Mouse (Mus musculus) heart, embryonic 13.5 days (tissue): ENCODE data around the gene Tha1. TPM values are rescaled to one million over a fixed set of nuclear protein-coding genes. Genes with fewer than 3 reads are reported as not detected.
A peak's percentile ranks its signal among the peaks of the same experiment; 100 is the strongest.

Source experiments
- ATAC-seq: fragments of 200-750 bp; cut with Nextera tagmentation; 2 replicates; pipeline ENCODE4 v1.8.0; 2017; ENCODE audit warnings: moderate TSS enrichment; ENCODE audit not compliant: insufficient number of reproducible peaks, low FRiP score, low TSS enrichment; ENCODE audit errors: extremely low read depth
- H3K27ac ChIP-seq: fragments of 300-500 bp; sonication (generic); replicated peaks from 2 replicates; pipeline ENCODE4 v1.5.1; 2015; ENCODE audit warnings: moderate library complexity, mild to moderate bottlenecking, inconsistent platforms
- H3K27me3 ChIP-seq: fragments of 300-500 bp; sonication (generic); replicated peaks from 2 replicates; pipeline ENCODE4 v1.6.1; 2015; ENCODE audit warnings: mild to moderate bottlenecking, inconsistent platforms
- H3K36me3 ChIP-seq: fragments of 300-500 bp; sonication (generic); 2 replicates; pipeline ENCODE4 v1.6.1; 2015; ENCODE audit warnings: mild to moderate bottlenecking, inconsistent platforms
- H3K4me1 ChIP-seq: fragments of 300-500 bp; sonication (generic); 2 replicates; pipeline ENCODE4 v1.6.1; 2015; ENCODE audit warnings: inconsistent platforms
- H3K4me2 ChIP-seq: fragments of 300-500 bp; sonication (generic); 2 replicates; pipeline ENCODE4 v1.6.1; 2015; ENCODE audit warnings: inconsistent platforms, mild to moderate bottlenecking, moderate library complexity
- H3K4me3 ChIP-seq: fragments of 300-500 bp; sonication (generic); 2 replicates; pipeline ENCODE4 v1.5.1; 2015; ENCODE audit warnings: moderate library complexity, mild to moderate bottlenecking, inconsistent platforms
- H3K9ac ChIP-seq: fragments of 300-500 bp; sonication (generic); 2 replicates; pipeline ENCODE4 v1.6.1; 2015; ENCODE audit warnings: inconsistent platforms, mild to moderate bottlenecking, moderate library complexity
- H3K9me3 ChIP-seq: fragments of 300-500 bp; sonication (generic); 2 replicates; pipeline ENCODE4 v1.6.1; 2016; ENCODE audit warnings: inconsistent platforms
- WGBS: fragments of 180-500 bp; shearing (Covaris S2); methylation state at CpG from one replicate; pipeline ENCODE4 v1.1.7; 2015; ENCODE audit warnings: mixed read lengths; 5-methylcytosine and 5-hydroxymethylcytosine counted together
- polyA plus RNA-seq: library from polyadenylated mRNA; unstranded; fragments of >200 nt; fragmentation: Nextera tagmentation; extraction: Ambion mirVana; gene quantifications from 2 replicates; pipeline ENCODE4 v1.2.1, GENCODE M21; 2015

Gene Tha1
- polyA plus RNA-seq, 1 experiment from 2014 or later: 4.6 TPM

DNA sequence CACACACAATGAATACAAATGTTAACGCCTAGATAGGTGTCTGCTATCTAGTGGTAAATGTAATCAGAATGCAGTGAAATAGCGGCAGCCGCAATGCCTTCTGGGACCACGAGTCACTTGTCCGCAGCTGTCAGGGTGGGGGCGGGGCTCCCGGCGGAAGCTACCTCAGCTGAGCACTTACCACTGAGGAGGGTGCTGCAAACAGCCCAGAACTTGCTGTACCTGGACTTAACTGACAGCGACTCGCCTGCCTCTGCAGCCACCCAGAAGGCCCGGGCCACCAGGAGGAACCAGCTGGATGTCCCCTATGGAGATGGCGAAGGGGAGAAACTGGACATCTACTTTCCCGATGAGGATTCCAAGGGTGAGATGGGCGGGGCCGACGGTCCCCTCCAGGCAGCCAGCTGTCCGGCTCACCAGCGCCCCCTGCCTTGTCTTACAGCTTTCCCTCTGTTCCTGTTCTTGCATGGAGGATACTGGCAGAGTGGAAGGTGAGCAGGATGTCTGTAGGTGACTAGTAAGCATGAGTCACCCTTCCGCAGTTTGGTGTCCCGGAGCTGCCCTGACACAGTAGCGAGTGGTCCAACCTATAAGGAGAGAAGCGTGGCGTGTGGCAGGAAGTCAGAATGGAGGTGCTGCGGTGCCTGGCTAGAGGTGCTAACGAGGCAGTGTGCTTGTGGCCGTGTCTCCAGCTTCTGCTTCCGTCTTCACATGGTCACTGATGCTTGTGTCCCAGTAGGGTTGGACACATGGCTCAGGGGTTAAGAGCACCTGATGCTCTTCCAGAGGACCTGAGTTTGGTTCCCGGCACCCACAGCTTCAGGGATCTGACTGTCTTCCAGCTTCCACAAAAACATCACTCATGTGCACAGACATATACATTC lies 41.0 kb downstream of the Tha1 start:
- Histone ChIP-seq H3K27me3 (no peaks in the 10 kb centered on the region), H3K27ac (0 out of 2 replicates have a peak overlapping the region, but pooled peaks have one; percentile 8), H3K4me2 (peak overlapping the region; percentile 59), H3K9ac (peak overlapping the region; percentile 56; the same call in 1 of the 2 replicates), H3K36me3 (peaks cover 4% of the 10 kb centered on the region; the same call in 1 of the 2 replicates), H3K4me3 (peak overlapping the region; percentile 33), H3K4me1 (peaks cover 50% of the 10 kb centered on the region), H3K9me3 (no peaks in the 10 kb centered on the region)
- 24% methylated on average over 28 of the region's 28 CpGs for WGBS
- peak; percentile 67 for ATAC-seq

DNA sequence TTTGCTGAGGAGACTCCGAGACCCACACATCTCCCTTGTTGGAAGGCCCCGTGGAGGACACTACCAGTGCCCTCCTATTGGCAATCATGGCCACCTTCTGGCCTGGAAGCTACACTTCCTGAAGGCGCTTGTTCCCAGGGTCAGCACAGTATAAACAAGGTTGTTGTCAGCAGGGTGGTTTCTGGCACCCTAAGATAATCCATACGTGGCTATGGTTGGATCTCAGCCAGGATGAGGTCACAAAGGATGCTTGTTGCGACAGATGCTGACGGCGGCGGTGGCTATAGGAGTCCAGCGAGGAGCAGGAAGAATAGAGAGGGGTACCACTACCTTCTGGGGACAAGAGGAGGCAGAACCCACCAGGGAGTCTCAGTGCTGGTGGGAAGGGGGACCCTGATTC lies 42.9 kb downstream of the Tha1 start:
- H3K9ac ChIP-seq: peak overlapping the region; percentile 17; the same call in 1 of the 2 replicates
- no peak overlapping the region for H3K4me3 ChIP-seq
- peak overlapping the region; percentile 5; the same call in 1 of the 2 replicates for H3K4me2 ChIP-seq
- H3K36me3 ChIP-seq: peaks cover 4% of the 10 kb centered on the region; the same call in 1 of the 2 replicates
- 49% methylated on average over 9 of the region's 9 CpGs for WGBS
- peaks cover 63% of the 10 kb centered on the region for H3K4me1 ChIP-seq
- H3K27me3 ChIP-seq: no peaks in the 10 kb centered on the region
- no peaks in the 10 kb centered on the region for H3K9me3 ChIP-seq
- ATAC-seq: no peak
- H3K27ac ChIP-seq: peak overlapping the region; percentile 98

- H3K9me3 ChIP-seq: no peaks in the 10 kb centered on the region
- no peak for ATAC-seq
- H3K4me2 ChIP-seq: 0 out of 2 replicates have a peak overlapping the region, but pooled peaks have one; percentile 81
- H3K27me3 ChIP-seq: no peaks in the 10 kb centered on the region
- WGBS: 42% methylated on average over 2 of the region's 2 CpGs
- peaks cover 69% of the 10 kb centered on the region for H3K4me1 ChIP-seq
- peaks cover 4% of the 10 kb centered on the region; the same call in 1 of the 2 replicates for H3K36me3 ChIP-seq
- H3K27ac ChIP-seq: peak overlapping the region; percentile 98
- no peak overlapping the region for H3K4me3 ChIP-seq
- peak overlapping the region; percentile 58 for H3K9ac ChIP-seq
Observed at GRCm38 (mm10) chr11:117829671-117830215, 43.5 kb downstream of the Tha1 start.

GRCm38 (mm10) chr11:117828888-117829604 lies 44.2 kb downstream of the Tha1 start:
- peaks cover 4% of the 10 kb centered on the region; the same call in 1 of the 2 replicates for H3K36me3 ChIP-seq
- ATAC-seq: no peak
- peak overlapping the region; percentile 58 for H3K9ac ChIP-seq
- H3K4me2 ChIP-seq: peak overlapping the region; percentile 81
- H3K27ac ChIP-seq: peak overlapping the region; percentile 98
- H3K27me3 ChIP-seq: no peaks in the 10 kb centered on the region
- WGBS: 9% methylated on average over 9 of the region's 9 CpGs
- peaks cover 75% of the 10 kb centered on the region for H3K4me1 ChIP-seq
- no peak overlapping the region for H3K4me3 ChIP-seq
- no peaks in the 10 kb centered on the region for H3K9me3 ChIP-seq

- Histone ChIP-seq H3K4me2 (peak overlapping the region; percentile 81), H3K4me1 (peaks cover 82% of the 10 kb centered on the region), H3K27ac (peak overlapping the region; percentile 98), H3K36me3 (peaks cover 8% of the 10 kb centered on the region), H3K4me3 (peak overlapping the region; percentile 29), H3K9ac (peak overlapping the region; percentile 74), H3K9me3 (no peaks in the 10 kb centered on the region), H3K27me3 (no peaks in the 10 kb centered on the region)
- 39% methylated on average over 18 of the region's 18 CpGs for WGBS
- no peak for ATAC-seq
Observed at GRCm38 (mm10) chr11:117828149-117828887, 45.0 kb downstream of the Tha1 start.

- Histone ChIP-seq H3K9ac (peak overlapping the region; percentile 89), H3K36me3 (peaks cover 14% of the 10 kb centered on the region), H3K9me3 (no peaks in the 10 kb centered on the region), H3K27me3 (no peaks in the 10 kb centered on the region), H3K27ac (peak overlapping the region; percentile 98), H3K4me1 (peaks cover 89% of the 10 kb centered on the region), H3K4me2 (peak overlapping the region; percentile 81), H3K4me3 (peak overlapping the region; percentile 29)
- no peak for ATAC-seq
- WGBS: 30% methylated on average over 3 of the region's 3 CpGs
Observed at GRCm38 (mm10) chr11:117827386-117827785, 45.9 kb downstream of the Tha1 start.

DNA sequence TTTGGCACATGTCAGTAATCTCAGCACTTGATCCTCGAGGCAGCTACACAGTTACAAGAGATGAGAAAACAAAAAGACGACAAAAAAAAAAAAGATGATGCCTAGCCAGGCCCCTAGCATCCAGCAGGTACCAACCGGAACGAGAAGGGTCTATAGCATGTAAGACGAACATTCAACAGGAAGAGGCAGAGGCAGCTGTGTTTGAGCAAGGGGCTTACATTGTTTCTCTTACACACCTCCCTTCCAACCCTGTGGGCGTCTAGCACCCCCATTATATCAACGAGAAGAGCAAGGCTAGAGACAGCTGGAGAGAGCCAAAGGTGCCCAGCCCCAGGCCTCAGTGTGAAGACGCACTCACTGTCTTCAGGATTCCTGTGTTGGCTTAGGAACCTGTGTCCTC lies 46.4 kb downstream of the Tha1 start:
- ATAC-seq: no peak
- Histone ChIP-seq H3K9me3 (no peaks in the 10 kb centered on the region), H3K4me1 (peaks cover 89% of the 10 kb centered on the region), H3K27ac (peak overlapping the region; percentile 98), H3K4me2 (peak overlapping the region; percentile 81), H3K27me3 (no peaks in the 10 kb centered on the region), H3K9ac (peak overlapping the region; percentile 89), H3K4me3 (peak overlapping the region; percentile 65; the same call in 1 of the 2 replicates), H3K36me3 (peaks cover 18% of the 10 kb centered on the region)
- WGBS: 63% methylated on average over 8 of the region's 8 CpGs

GRCm38 (mm10) chr11:117826164-117826563 lies 47.1 kb downstream of the Tha1 start:
- Histone ChIP-seq H3K36me3 (peaks cover 26% of the 10 kb centered on the region), H3K4me3 (peak overlapping the region; percentile 65), H3K27ac (peak overlapping the region; percentile 98), H3K9me3 (no peaks in the 10 kb centered on the region), H3K9ac (peak overlapping the region; percentile 89), H3K4me2 (peak overlapping the region; percentile 81), H3K4me1 (peaks cover 88% of the 10 kb centered on the region), H3K27me3 (no peaks in the 10 kb centered on the region)
- WGBS: 12% methylated on average over 5 of the region's 5 CpGs
- ATAC-seq: no peak

DNA sequence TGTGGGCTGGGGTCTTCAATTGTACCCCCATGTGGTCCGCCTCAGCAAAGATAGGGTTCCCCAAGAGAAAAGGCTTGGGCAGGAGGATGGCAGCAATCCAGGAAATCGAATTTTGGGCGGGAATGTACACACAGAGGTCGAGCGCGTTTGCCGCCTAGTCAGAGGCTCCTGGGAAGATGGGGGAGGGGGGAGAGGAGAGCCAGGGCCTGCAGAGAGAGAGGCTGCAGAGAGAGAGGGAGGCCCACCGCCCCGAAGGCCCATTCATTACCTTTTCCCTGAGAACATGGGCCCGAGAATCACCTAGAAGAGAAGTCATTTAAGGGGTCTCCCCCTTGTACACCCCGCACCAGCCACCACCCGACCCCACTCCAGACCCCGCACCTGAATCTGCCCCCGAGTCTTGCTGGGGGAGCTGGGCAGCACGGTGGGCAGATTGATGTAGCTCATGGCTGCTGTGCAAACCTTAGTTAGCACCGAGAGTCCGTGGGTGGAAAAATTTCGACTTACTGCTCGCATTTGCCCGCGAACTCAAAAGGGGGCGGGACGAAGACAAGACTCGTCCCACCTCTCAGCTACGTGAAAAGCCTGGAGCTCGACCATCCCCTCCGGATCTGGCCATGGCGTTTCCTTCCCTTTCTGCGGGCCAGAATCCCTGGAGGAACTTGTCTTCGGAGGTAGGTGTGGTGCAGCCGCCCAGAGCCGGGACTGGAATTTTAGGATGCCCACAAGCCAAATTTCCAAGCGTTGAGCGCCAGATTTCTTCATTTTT lies 47.8 kb downstream of the Tha1 start, which contains the start of the genes Afmid and Tk1:
Afmid (plus strand) TSS at position 592 of the 769 bp plus-strand sequence.
Tk1 (minus strand) TSS at position 760 of the 769 bp plus-strand sequence.
- Histone ChIP-seq H3K9me3 (no peaks in the 10 kb centered on the region), H3K4me3 (peak within 1 kb of the TSS; percentile 65), H3K4me1 (peaks cover 81% of the 10 kb centered on the region), H3K9ac (peak within 1 kb of the TSS; percentile 89), H3K27me3 (no peaks in the 10 kb centered on the region), H3K4me2 (peak within 1 kb of the TSS; percentile 81), H3K27ac (peak within 1 kb of the TSS; percentile 98), H3K36me3 (peaks cover 32% of the 10 kb centered on the region)
- ATAC-seq: no peak
- under 1% methylated on average over 34 of the region's 34 CpGs for WGBS
